Mouse (Mus musculus) embryonic fibroblast, embryonic 13.5 days (primary cell): ENCODE data around the gene Mpo.

ENCODE experiments used
- CTCF ChIP-seq: IDR thresholded peaks from 2 replicates; pipeline ENCODE4 v1.5.1; 2011; ENCODE audit warnings: mild to moderate bottlenecking, control low read depth, low read length, moderate library complexity, borderline replicate concordance; ENCODE audit not compliant: insufficient read depth
- POLR2A ChIP-seq: IDR thresholded peaks from 2 replicates; pipeline ENCODE4 v1.6.1; 2011; ENCODE audit warnings: low read depth, mild to moderate bottlenecking, control low read depth, low read length, moderate library complexity

DNA sequence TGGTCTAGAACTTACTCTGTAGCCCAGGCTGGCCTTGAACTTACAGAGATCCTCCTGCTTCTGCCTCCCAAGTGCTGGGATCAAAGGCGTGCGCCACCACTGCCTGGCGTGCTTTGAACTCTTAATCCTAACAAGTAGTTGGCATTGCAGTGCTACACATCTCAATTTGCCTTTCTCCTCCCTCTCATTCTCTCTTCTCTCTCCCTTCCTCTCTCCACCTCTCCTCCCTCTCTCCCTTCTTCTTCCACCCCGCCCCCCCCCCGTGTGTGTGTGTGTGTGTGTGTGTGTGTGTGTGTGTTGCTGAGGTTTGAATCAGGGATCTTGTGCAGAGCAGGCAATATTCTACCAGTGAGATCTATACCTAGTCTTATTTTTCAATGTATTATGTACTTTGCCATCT is 46.1 kb upstream of the Mpo start:
- TF ChIP-seq CTCF = no peak
- no peak for TF ChIP-seq POLR2A
